ENCODE assay signal across 9 mouse cellular contexts in genomic region chr13:38633287-38634000, GRCm38 (mm10). TPM values are rescaled to one million over a fixed set of nuclear protein-coding genes. Genes with fewer than 3 reads are reported as not detected.
DNase-seq lines count a peak whose midpoint lies in the region; ATAC-seq and TF ChIP-seq lines count a peak whose summit lies in the region.
"Had no signal": no experiment of that assay in that cellular context is flagged by ENCODE, and none has a peak within 500 bp of the region (broad histone marks: within the 10 kb centered on the region; RNA-seq: fewer than 3 reads in every experiment).

No protein-coding gene starts in this region.

- H3K9me3 ChIP-seq in forebrain, embryonic 11.5 days (ENCODE audit: control insufficient read depth, low read length): no peaks in the 10 kb centered on the region
- H3K9me3 ChIP-seq in forebrain, postnatal 0 days (ENCODE audit: low read length): no peaks in the 10 kb centered on the region
- no peaks in the 10 kb centered on the region for H3K9me3 ChIP-seq in midbrain, postnatal 0 days (ENCODE audit: low read length)

- H3K4me3 ChIP-seq in forebrain, embryonic 11.5 days (ENCODE audit: low read depth, low read length): 0 out of 2 replicates have a peak overlapping the region, but pooled peaks have one; percentile 64
- no peak overlapping the region for H3K4me3 ChIP-seq in forebrain, postnatal 0 days (ENCODE audit: low read depth, low read length)
- no peak overlapping the region for H3K4me3 ChIP-seq in midbrain, postnatal 0 days (ENCODE audit: low read depth, low read length)

- H3K9ac ChIP-seq in forebrain, embryonic 11.5 days (ENCODE audit: low read length): no peak overlapping the region
- H3K9ac ChIP-seq in forebrain, postnatal 0 days: no peak overlapping the region
- no peak overlapping the region for H3K9ac ChIP-seq in midbrain, postnatal 0 days (replicated peaks; ENCODE audit: low read length, poor library complexity, severe bottlenecking)

- H3K4me2 ChIP-seq in forebrain, embryonic 11.5 days (ENCODE audit: low read depth, low read length, severe bottlenecking): peak overlapping the region; percentile 74; the same call in 1 of the 2 replicates
- H3K4me2 ChIP-seq in forebrain, postnatal 0 days (ENCODE audit: low read depth): no peak overlapping the region
- H3K4me2 ChIP-seq in midbrain, postnatal 0 days (ENCODE audit: low read depth, low read length, poor library complexity, severe bottlenecking): peak overlapping the region; percentile 58; the same call in 1 of the 2 replicates

- H3K36me3 ChIP-seq in forebrain, embryonic 11.5 days (ENCODE audit: control insufficient read depth, insufficient read depth, low read length): no peaks in the 10 kb centered on the region
- H3K36me3 ChIP-seq in forebrain, postnatal 0 days (ENCODE audit: insufficient read depth): peaks cover 10% of the 10 kb centered on the region; the same call in 1 of the 2 replicates
- H3K36me3 ChIP-seq in midbrain, postnatal 0 days (ENCODE audit: insufficient read depth, low read length): no peaks in the 10 kb centered on the region

- H3K27me3 ChIP-seq in forebrain, embryonic 11.5 days (ENCODE audit: control insufficient read depth, insufficient read depth, low read length): no peaks in the 10 kb centered on the region
- no peaks in the 10 kb centered on the region for H3K27me3 ChIP-seq in forebrain, postnatal 0 days (ENCODE audit: insufficient read depth, low read length)
- H3K27me3 ChIP-seq in midbrain, postnatal 0 days (ENCODE audit: insufficient read depth, low read length): no peaks in the 10 kb centered on the region

- no peak for ATAC-seq in forebrain, embryonic 11.5 days (replicated peaks; ENCODE audit: low FRiP score)
- no peak for ATAC-seq in forebrain, postnatal 0 days
- ATAC-seq in midbrain, postnatal 0 days (ENCODE audit: low FRiP score): no peak

- no peak for DNase-seq in forebrain, embryonic 11.5 days (ENCODE audit: low spot score)
- no peak for DNase-seq in forebrain, postnatal 0 days
- peak; percentile 14 to 79 for DNase-seq in left cerebral cortex, postnatal 25 days (ENCODE audit: low spot score in 2 of 2)
- no peak for DNase-seq in left cerebral cortex, postnatal 10 days (ENCODE audit: extremely low spot score in 1 of 2, low spot score in 2 of 2)
- peak; percentile 28 for DNase-seq in induced T-regulatory cell, adult 2 months (ENCODE audit: low read depth)
- no peak for DNase-seq in midbrain, postnatal 0 days (ENCODE audit: low spot score)
- no peak for DNase-seq in yolk sac, embryonic 10.5 days (ENCODE audit: low spot score)
- no peak for DNase-seq in thymus, postnatal 4 days
- DNase-seq: kidney, adult 2 months had no signal

- H3K27ac ChIP-seq in forebrain, embryonic 11.5 days (ENCODE audit: low read depth, low read length): no peak overlapping the region
- no peak overlapping the region for H3K27ac ChIP-seq in forebrain, postnatal 0 days (ENCODE audit: low read depth, low read length)
- no peak overlapping the region for H3K27ac ChIP-seq in midbrain, postnatal 0 days (ENCODE audit: low read depth, low read length)

- intact Hi-C loops in left cerebral cortex, postnatal 25 days (cut with DNase I): no loop called here
- intact Hi-C loops in left cerebral cortex, postnatal 10 days (cut with DNase I): no loop called here

- WGBS in forebrain, embryonic 11.5 days: 93% methylated on average over 6 of the region's 6 CpGs
- WGBS in forebrain, postnatal 0 days: 92% methylated on average over 6 of the region's 6 CpGs
- 95% methylated on average over 6 of the region's 6 CpGs for WGBS in midbrain, postnatal 0 days

- TF ChIP-seq CTCF in forebrain, postnatal 0 days (IDR thresholded peaks at IDR 0.05; ENCODE audit: low read depth): no peak
- TF ChIP-seq CTCF in midbrain, postnatal 0 days (IDR thresholded peaks at IDR 0.05): no peak

- H3K4me1 ChIP-seq in forebrain, embryonic 11.5 days (replicated peaks; ENCODE audit: control insufficient read depth, insufficient read depth, low read length): peaks cover 1% of the 10 kb centered on the region; the same call in 1 of the 2 replicates
- H3K4me1 ChIP-seq in forebrain, postnatal 0 days (ENCODE audit: insufficient read depth): no peaks in the 10 kb centered on the region
- H3K4me1 ChIP-seq in midbrain, postnatal 0 days (ENCODE audit: insufficient read depth, low read length): no peaks in the 10 kb centered on the region

RNA-seq across cellular contexts. Expression of gene Bloc1s5, which starts 1.5 kb away (rescaled TPM):
- 22.2 and 25.2 TPM in 2 replicates for polyA plus RNA-seq in forebrain, embryonic 11.5 days (2014; fragmentation: Nextera tagmentation; extraction: Ambion mirVana)
- 9.8 and 10.3 TPM in 2 replicates for total RNA-seq in forebrain, postnatal 0 days (2014; rRNA removed)
- 20.2 and 22.9 TPM in 2 replicates for polyA plus RNA-seq in forebrain, postnatal 0 days (2015; fragmentation: Nextera tagmentation; extraction: Ambion mirVana)
- 1 to 10 TPM; 8.2 to 9.4 TPM for total RNA-seq in left cerebral cortex, postnatal 25 days (2021)
- 10 to 100 TPM in 1 of 2 experiments, 1 to 10 TPM in 1; 9.4 to 13.2 TPM for total RNA-seq in left cerebral cortex, postnatal 10 days (2021)
- total RNA-seq in midbrain, postnatal 0 days (2014; rRNA removed): 8.9 and 20.6 TPM in 2 replicates
- 18.6 and 23.9 TPM in 2 replicates for polyA plus RNA-seq in midbrain, postnatal 0 days (2015; fragmentation: Nextera tagmentation; extraction: Ambion mirVana)

RNA-seq across cellular contexts. Expression of gene Eef1e1, which starts 25.4 kb away (rescaled TPM):
- 65.6 and 67.9 TPM in 2 replicates for polyA plus RNA-seq in forebrain, embryonic 11.5 days (2014; fragmentation: Nextera tagmentation; extraction: Ambion mirVana)
- total RNA-seq in forebrain, postnatal 0 days (2014; rRNA removed): 45.2 and 46.3 TPM in 2 replicates
- 106 and 116 TPM in 2 replicates for polyA plus RNA-seq in forebrain, postnatal 0 days (2015; fragmentation: Nextera tagmentation; extraction: Ambion mirVana)
- total RNA-seq in left cerebral cortex, postnatal 25 days (2021): 10 to 100 TPM; 28.7 to 32.4 TPM
- total RNA-seq in left cerebral cortex, postnatal 10 days (2021): 10 to 100 TPM; 46.2 to 46.9 TPM
- 32.2 and 40.6 TPM in 2 replicates for total RNA-seq in midbrain, postnatal 0 days (2014; rRNA removed)
- 108 and 118 TPM in 2 replicates for polyA plus RNA-seq in midbrain, postnatal 0 days (2015; fragmentation: Nextera tagmentation; extraction: Ambion mirVana)

Comparison
In these comparisons a context has a peak if more than half of its experiments do, and no peak if none do; other contexts are left out.
1. DNase-seq: peak in left cerebral cortex, postnatal 25 days (2 of 2) and induced T-regulatory cell, adult 2 months (single experiment); none in forebrain, embryonic 11.5 days (single experiment), forebrain, postnatal 0 days (single experiment), left cerebral cortex, postnatal 10 days (0 of 2), midbrain, postnatal 0 days (single experiment), yolk sac, embryonic 10.5 days (single experiment) and thymus, postnatal 4 days (single experiment).